Mouse (Mus musculus) midbrain, embryonic 16.5 days (tissue): ENCODE results near the gene Ptprn2. TPM values are rescaled to one million over a fixed set of nuclear protein-coding genes. Genes with fewer than 3 reads are reported as not detected.

Experiments used
- ATAC-seq: fragments of 200-750 bp; cut with Nextera tagmentation; 2 replicates; pipeline ENCODE4 v1.8.0; 2017; ENCODE audit warnings: moderate TSS enrichment
- H3K27ac ChIP-seq: fragments of 300-500 bp; sonication (generic); 2 replicates; pipeline ENCODE4 v1.5.1; 2014; ENCODE audit warnings: mild to moderate bottlenecking, low read length, mixed read lengths
- H3K27me3 ChIP-seq: fragments of 300-500 bp; sonication (generic); 2 replicates; pipeline ENCODE4 v1.6.1; 2014; ENCODE audit warnings: low read depth, low read length, mixed read lengths; ENCODE audit not compliant: control insufficient read depth, insufficient read depth
- H3K36me3 ChIP-seq: fragments of 300-500 bp; sonication (generic); 2 replicates; pipeline ENCODE4 v1.6.1; 2014; ENCODE audit warnings: mild to moderate bottlenecking, low read length, moderate library complexity, mixed read lengths; ENCODE audit not compliant: control insufficient read depth, insufficient read depth
- H3K4me1 ChIP-seq: fragments of 300-500 bp; sonication (generic); 2 replicates; pipeline ENCODE4 v1.6.1; 2014; ENCODE audit warnings: mild to moderate bottlenecking, low read length, mixed read lengths; ENCODE audit not compliant: control insufficient read depth, insufficient read depth
- H3K4me2 ChIP-seq: fragments of 300-500 bp; sonication (generic); 2 replicates; pipeline ENCODE4 v1.6.1; 2014; ENCODE audit warnings: mild to moderate bottlenecking, low read length, mixed read lengths
- H3K4me3 ChIP-seq: fragments of 300-500 bp; sonication (generic); 2 replicates; pipeline ENCODE4 v1.5.1; 2014; ENCODE audit warnings: low read depth, mild to moderate bottlenecking, low read length, moderate library complexity, mixed read lengths
- H3K9ac ChIP-seq: fragments of 300-500 bp; sonication (generic); 2 replicates; pipeline ENCODE4 v1.6.1; 2014; ENCODE audit warnings: low read depth, low read length, mixed read lengths
- H3K9me3 ChIP-seq: fragments of 300-500 bp; sonication (generic); replicated peaks from 2 replicates; pipeline ENCODE4 v1.6.1; 2014; ENCODE audit warnings: mild to moderate bottlenecking, low read length, mixed read lengths; ENCODE audit not compliant: control insufficient read depth, poor library complexity, severe bottlenecking
- WGBS: fragments of 180-500 bp; shearing (Covaris S2); extraction: QIAGEN DNeasy Blood & Tissue Kit; methylation state at CpG from one replicate; pipeline ENCODE4 v1.1.7; 2014; 5-methylcytosine and 5-hydroxymethylcytosine counted together
- polyA plus RNA-seq: library from polyadenylated mRNA; unstranded; fragments of >200 nt; fragmentation: Nextera tagmentation; extraction: Ambion mirVana; gene quantifications from 2 replicates; pipeline ENCODE4 v1.2.1, GENCODE M21; 2015

Ptprn2 gene
- polyA plus RNA-seq, 1 experiment from 2014 or later = 15.6 TPM

- Histone ChIP-seq H3K27me3 (no peaks in the 10 kb centered on the region), H3K9me3 (no peaks in the 10 kb centered on the region), H3K4me1 (no peaks in the 10 kb centered on the region), H3K27ac (no peak overlapping the region), H3K4me3 (no peak overlapping the region), H3K9ac (no peak overlapping the region), H3K4me2 (no peak overlapping the region), H3K36me3 (no peaks in the 10 kb centered on the region)
- WGBS = 94% methylated on average over 2 of the region's 2 CpGs
- no peak for ATAC-seq
Observed at GRCm38 (mm10) chr12:116473264-116473663, 12.3 kb upstream of the Ptprn2 start.

- Histone ChIP-seq H3K27ac (no peak overlapping the region), H3K27me3 (no peaks in the 10 kb centered on the region), H3K9ac (no peak overlapping the region), H3K4me2 (no peak overlapping the region), H3K9me3 (no peaks in the 10 kb centered on the region), H3K36me3 (no peaks in the 10 kb centered on the region), H3K4me1 (no peaks in the 10 kb centered on the region), H3K4me3 (no peak overlapping the region)
- no peak for ATAC-seq
Observed at GRCm38 (mm10) chr12:116473761-116474160, 11.8 kb upstream of the Ptprn2 start.

GRCm38 (mm10) chr12:116474676-116475075 is 10.8 kb upstream of the Ptprn2 start:
- Histone ChIP-seq H3K9ac (no peak overlapping the region), H3K36me3 (no peaks in the 10 kb centered on the region), H3K27ac (no peak overlapping the region), H3K4me2 (no peak overlapping the region), H3K9me3 (no peaks in the 10 kb centered on the region), H3K27me3 (no peaks in the 10 kb centered on the region), H3K4me3 (no peak overlapping the region), H3K4me1 (no peaks in the 10 kb centered on the region)
- ATAC-seq = no peak
- 75% methylated on average over 3 of the region's 3 CpGs for WGBS

- ATAC-seq = no peak
- 68% methylated on average over 1 of the region's 1 CpGs for WGBS
Observed at GRCm38 (mm10) chr12:116478771-116479170, 6.7 kb upstream of the Ptprn2 start.

GRCm38 (mm10) chr12:116481921-116482320 is 3.6 kb upstream of the Ptprn2 start:
- H3K9ac ChIP-seq = no peak overlapping the region
- H3K36me3 ChIP-seq = no peaks in the 10 kb centered on the region
- H3K4me3 ChIP-seq = no peak overlapping the region
- H3K27me3 ChIP-seq = no peaks in the 10 kb centered on the region
- peaks cover 9% of the 10 kb centered on the region; the same call in 1 of the 2 replicates for H3K4me1 ChIP-seq
- H3K9me3 ChIP-seq = no peaks in the 10 kb centered on the region
- ATAC-seq = no peak
- no peak overlapping the region for H3K4me2 ChIP-seq
- WGBS = 90% methylated on average over 1 of the region's 1 CpGs
- no peak overlapping the region for H3K27ac ChIP-seq

More at GRCm38 (mm10) chr12:116478771-116479170, 6.7 kb upstream of the Ptprn2 start:
- Histone ChIP-seq H3K27me3 (no peaks in the 10 kb centered on the region), H3K4me2 (no peak overlapping the region), H3K9me3 (no peaks in the 10 kb centered on the region), H3K36me3 (no peaks in the 10 kb centered on the region), H3K9ac (no peak overlapping the region), H3K4me1 (no peaks in the 10 kb centered on the region), H3K27ac (no peak overlapping the region), H3K4me3 (no peak overlapping the region)

GRCm38 (mm10) chr12:116483581-116483980 is 1.9 kb upstream of the Ptprn2 start:
- H3K27me3 ChIP-seq = no peaks in the 10 kb centered on the region
- no peaks in the 10 kb centered on the region for H3K9me3 ChIP-seq
- peaks cover 17% of the 10 kb centered on the region for H3K4me1 ChIP-seq
- H3K27ac ChIP-seq = no peak overlapping the region
- 75% methylated on average over 2 of the region's 2 CpGs for WGBS
- no peak overlapping the region for H3K4me3 ChIP-seq
- ATAC-seq = no peak
- H3K36me3 ChIP-seq = no peaks in the 10 kb centered on the region
- no peak overlapping the region for H3K4me2 ChIP-seq
- H3K9ac ChIP-seq = no peak overlapping the region

DNA sequence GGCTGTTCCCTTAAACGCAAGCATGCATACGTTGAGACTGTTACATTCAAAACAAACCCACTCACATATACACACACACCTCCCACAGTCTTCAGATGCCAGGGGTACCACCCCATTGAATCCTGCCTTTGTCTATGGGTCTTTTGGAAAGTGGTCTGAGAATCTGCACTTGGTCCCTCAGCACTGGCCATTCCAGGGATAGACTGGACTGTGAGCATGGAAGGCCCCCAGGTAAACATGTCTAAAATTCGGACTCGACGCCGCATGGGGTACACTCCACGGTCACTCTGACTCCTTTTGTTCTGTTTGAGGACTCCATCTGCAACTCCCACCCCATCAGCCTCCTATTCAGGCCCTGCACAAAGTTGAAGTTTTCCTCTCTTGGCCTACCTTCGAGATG is 529 bp upstream of the Ptprn2 start:
- Histone ChIP-seq H3K36me3 (no peaks in the 10 kb centered on the region), H3K4me2 (peak overlapping the region; percentile 77), H3K9ac (peak overlapping the region; percentile 94), H3K9me3 (no peaks in the 10 kb centered on the region), H3K4me1 (peaks cover 22% of the 10 kb centered on the region), H3K27ac (peak overlapping the region; percentile 96), H3K27me3 (no peaks in the 10 kb centered on the region), H3K4me3 (peak overlapping the region; percentile 84)
- ATAC-seq = no peak; the same call in 1 of the 2 replicates
- WGBS = 79% methylated on average over 8 of the region's 8 CpGs

DNA sequence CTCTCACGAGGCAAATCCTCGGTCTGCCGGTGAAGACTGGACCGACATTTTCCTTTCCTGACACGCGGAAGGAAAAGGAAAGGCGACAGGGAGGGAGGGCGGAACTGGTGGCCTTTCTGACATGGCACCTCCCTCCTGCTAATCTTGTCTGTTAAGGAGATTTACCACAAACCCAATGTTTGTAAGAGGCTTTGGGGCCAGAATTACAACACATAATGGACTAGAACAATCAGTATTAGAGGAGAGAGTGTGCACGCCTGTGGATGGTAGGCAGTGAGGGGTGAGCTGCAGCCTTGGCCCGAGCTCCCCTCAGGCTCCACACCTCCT is 847 bp downstream of the Ptprn2 start:
- peak overlapping the region; percentile 77 for H3K4me2 ChIP-seq
- 2% methylated on average over 10 of the region's 10 CpGs for WGBS
- no peaks in the 10 kb centered on the region for H3K9me3 ChIP-seq
- peak overlapping the region; percentile 94 for H3K9ac ChIP-seq
- no peaks in the 10 kb centered on the region for H3K36me3 ChIP-seq
- H3K27ac ChIP-seq = peak overlapping the region; percentile 96
- H3K4me1 ChIP-seq = peaks cover 22% of the 10 kb centered on the region
- H3K27me3 ChIP-seq = no peaks in the 10 kb centered on the region
- ATAC-seq = peak; percentile 18; the same call in 1 of the 2 replicates
- peak overlapping the region; percentile 84 for H3K4me3 ChIP-seq

- H3K27me3 ChIP-seq = no peaks in the 10 kb centered on the region
- ATAC-seq = no peak
- peaks cover 22% of the 10 kb centered on the region for H3K4me1 ChIP-seq
- H3K4me2 ChIP-seq = no peak overlapping the region
- no peak overlapping the region for H3K27ac ChIP-seq
- no peak overlapping the region for H3K9ac ChIP-seq
- WGBS = 56% methylated on average over 8 of the region's 8 CpGs
- no peaks in the 10 kb centered on the region for H3K36me3 ChIP-seq
- no peaks in the 10 kb centered on the region for H3K9me3 ChIP-seq
- no peak overlapping the region for H3K4me3 ChIP-seq
Observed at GRCm38 (mm10) chr12:116488836-116489235, 3.3 kb downstream of the Ptprn2 start.
